Mouse (Mus musculus): Measurements from ENCODE around the gene Srprb.

DNA sequence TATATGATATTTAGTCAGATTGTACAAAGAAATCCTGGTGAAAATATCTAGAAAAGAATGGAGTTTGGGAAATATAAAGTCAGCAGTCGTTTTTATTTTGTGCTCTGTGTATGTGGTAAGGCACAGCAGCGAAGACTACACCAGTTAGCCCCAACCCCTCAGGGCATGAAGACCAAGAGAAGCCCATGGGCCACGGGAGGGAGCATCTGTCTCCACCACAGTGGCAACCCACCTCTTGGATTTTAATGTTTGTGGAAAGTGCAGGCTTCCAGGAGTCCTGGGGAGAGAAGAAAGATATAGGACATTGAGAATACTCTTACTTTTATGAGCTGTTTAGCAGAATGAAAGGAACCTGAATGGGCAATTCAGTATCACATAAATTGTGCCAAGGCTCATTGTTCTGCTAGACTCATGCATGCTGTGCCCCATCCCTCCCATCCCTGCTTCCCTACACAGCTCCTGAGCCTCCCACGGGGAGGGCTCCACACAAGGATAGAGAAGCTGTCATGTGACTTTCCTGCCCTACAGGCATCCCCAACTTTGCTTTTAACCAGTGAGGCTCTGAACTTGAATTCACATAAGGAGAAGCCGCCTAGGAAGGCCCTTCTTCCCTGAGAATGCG is 7.0 kb upstream of the Srprb start:
- TF ChIP-seq CTCF (IDR thresholded peaks at IDR 0.05; ENCODE audit: insufficient read depth, low read depth, low read length): no peak
- no peak for TF ChIP-seq POLR2A (IDR thresholded peaks at IDR 0.05; ENCODE audit: insufficient read depth, low read depth, low read length)
